Mouse (Mus musculus): ENCODE results near the gene D5Ertd579e.

The D5Ertd579e gene

DNA sequence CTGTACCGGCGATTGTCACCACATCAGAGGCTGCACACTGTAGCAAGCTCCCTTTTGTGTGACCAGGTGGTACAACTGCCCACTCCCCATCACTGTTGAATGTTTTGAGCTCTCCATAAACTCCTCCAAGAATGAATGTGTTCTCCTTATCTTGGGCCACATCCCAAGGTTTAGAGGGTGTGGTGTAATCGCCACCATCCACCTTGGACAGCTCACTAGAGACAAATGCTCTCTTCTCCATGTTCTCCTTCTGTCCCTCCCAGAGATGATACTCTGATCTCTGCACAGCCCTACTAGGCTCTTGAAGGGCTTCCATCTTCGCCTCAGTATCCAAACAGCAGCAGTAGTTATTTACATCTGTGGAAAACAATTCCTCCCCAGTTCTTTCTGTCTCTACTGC lies 81.7 kb downstream of the D5Ertd579e start:
- DNase-seq (ENCODE audit: low spot score in 2 of 2), result no peak

DNA sequence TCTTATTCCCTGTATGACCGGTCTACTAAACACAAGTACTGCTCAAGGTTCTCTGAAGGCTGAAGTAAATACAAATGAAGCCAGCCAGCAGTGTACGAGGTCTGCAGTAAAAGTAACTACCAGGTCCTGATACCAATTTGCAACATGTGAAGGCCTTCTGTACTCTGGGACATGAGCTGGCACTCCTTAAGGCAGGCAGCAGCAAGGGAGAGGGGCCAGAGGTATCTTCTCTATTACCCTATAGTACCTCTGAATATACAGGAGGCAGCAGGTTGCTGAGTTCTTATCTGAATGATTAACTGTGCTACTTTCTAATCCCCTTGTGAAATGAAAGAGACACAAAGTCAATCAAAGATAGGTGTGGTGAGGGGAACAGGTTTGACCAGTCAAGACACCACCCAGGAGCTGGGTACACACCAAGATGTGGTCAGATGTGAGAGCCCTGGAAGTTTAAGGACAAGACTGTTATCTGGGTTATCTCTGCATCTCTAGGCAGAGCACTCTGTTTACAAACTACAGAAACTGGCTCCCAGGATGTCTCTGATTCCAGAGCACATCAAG lies 86.8 kb downstream of the D5Ertd579e start:
- DNase-seq (ENCODE audit: low spot score in 2 of 2), result no peak

DNA sequence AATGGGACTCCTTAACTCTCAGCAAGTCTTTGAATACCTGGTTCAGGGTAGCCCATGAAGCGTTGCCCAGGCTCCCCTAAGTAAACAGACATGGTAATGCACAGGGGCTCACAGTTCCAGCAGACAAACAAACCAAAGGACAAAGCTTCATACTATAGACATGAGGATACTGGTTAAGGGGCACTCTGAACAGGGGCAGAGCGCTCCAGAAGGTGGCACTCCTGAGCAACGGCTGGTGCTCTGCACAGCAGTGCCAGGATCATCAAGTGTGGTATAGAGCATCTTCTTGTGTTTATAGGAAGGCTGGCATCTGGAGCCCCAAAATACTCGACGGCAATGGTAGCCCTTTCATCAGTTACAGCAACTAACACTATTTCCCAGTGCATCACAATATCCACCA lies 92.8 kb downstream of the D5Ertd579e start:
- DNase-seq (ENCODE audit: low spot score in 2 of 2), result peak; percentile 53 to 70

DNA sequence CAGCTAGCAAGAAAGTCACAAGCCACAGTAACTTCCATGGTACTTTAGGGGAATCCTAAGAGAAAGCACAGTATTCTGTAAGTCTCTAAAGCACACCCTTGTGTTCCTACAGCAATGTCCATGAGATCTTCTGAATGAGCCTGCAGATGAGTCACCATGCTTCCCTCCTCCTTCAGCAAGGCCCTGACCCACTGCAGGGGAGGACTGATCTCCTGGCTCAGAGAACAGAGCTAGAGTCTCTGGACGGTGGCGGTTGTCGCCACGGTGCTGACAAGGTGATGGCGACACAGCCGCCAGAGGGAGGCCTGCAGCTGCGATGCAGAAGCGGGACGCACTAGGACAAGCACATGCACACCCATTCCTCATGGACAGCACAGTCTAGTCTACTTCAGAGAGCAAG lies 93.8 kb downstream of the D5Ertd579e start:
- DNase-seq (ENCODE audit: low spot score in 2 of 2), result no peak

DNA sequence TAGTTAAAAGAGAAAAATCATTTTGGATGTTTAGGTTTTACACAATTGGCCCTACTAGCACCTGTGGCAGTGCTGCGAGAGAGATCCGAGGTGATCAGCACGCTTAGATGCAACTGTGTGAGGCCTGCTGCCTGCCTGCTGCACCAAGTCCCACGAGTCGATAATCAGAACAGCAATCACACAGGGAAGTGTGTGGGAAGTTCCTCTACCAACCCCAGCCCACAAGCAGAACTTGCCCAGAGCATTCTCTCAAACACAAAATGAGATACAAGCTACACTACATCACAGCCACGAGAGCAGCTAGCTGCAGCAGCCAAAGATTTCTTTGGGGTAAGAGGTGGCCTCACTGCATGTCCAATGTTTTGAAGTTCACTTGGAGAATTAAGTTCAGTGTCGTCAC lies 94.3 kb downstream of the D5Ertd579e start:
- DNase-seq (ENCODE audit: low spot score in 2 of 2), result peak in 1 of 2 experiments; percentile 52

DNA sequence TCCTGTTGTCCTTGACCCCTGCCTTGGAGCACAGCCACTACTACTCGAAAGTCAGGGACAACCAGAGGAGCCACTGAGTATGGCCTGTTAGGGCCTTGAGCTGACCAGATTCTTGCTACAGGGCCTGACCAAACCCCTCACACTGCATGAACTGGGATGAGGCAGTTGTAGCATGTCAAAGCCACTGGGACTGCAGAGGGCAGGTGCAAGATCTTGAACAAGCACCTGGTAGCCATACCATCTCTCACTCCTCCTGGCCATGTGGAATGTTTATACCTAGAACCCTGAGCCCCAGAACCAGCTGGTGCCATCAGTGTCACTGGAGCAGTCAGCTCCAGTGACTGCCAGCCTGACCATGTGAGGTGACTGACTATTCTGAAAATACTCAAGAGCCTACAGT lies 96.9 kb downstream of the D5Ertd579e start:
- no peak for DNase-seq (ENCODE audit: low spot score in 2 of 2)

GRCm38 (mm10) chr5:36597653-36598052 lies 98.2 kb downstream of the D5Ertd579e start:
- no peak for DNase-seq (ENCODE audit: low spot score in 2 of 2)

DNA sequence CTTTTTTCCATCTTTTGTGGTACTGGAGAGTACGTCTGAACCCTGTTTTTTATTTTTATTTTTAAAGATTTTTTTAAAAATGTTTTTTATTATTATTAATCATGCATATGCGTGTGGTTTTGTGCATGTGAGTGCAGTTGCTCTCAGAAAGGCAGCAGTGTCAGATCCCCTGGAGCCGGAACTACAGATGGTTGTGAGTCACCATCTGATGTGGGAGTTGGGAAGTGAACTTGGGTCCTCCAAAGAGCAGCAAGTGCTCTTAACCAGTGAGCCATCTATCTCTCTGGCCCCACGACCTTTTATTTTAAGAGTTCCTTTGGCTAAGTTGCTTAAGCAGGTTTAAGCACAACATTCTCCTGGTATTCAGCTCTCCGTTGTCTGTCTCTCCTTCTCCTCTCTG lies 99.6 kb downstream of the D5Ertd579e start:
- no peak for DNase-seq (ENCODE audit: low spot score in 2 of 2)

- DNase-seq (ENCODE audit: low spot score in 2 of 2), result no peak
Measured at GRCm38 (mm10) chr5:36595115-36595514, 100.7 kb downstream of the D5Ertd579e start.

DNA sequence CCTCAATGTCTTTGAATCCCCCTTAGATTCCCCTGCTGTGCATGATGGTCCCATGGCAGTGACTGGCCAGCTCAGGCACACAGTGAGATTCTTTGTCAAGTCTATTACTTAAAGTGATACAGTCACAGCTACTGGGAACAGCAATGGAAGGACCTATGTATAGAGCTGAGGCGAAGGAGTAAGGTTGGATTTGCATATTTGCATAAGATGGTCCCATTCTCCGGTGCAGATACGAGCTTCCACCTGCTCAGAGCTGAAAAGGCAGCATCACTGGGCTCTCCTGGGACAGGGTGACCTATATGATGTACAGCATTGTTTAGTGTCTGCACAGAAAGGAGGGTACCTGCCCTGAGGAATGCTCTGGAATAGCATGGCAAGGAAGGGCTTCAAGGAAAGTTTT lies 101.5 kb downstream of the D5Ertd579e start:
- no peak for DNase-seq (ENCODE audit: low spot score in 2 of 2)

DNA sequence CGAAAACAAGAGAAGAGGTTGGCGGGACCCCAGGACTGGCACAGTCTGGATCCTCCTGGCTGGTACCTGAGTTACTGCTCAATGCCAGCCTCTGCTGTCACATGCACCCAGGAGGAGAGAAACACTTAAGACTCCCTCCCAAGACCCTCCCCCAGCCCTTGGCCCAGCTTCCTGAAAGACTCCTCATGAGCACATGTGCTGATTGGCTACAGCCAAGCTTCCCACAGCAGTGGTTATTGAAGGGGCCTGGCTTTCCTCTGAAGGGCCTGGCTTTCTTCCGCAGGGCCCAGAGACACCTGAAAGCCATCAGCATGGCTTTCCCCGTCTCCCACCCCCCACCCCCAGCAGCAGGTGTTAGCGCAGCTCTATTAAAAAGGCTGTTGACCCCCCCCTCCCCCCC lies 102.6 kb downstream of the D5Ertd579e start, which contains the start of gene Tbc1d14:
TSS of gene Tbc1d14 (minus strand) at position 101 of the 400 bp plus-strand sequence.
- no peak for DNase-seq (ENCODE audit: low spot score in 2 of 2)

DNA sequence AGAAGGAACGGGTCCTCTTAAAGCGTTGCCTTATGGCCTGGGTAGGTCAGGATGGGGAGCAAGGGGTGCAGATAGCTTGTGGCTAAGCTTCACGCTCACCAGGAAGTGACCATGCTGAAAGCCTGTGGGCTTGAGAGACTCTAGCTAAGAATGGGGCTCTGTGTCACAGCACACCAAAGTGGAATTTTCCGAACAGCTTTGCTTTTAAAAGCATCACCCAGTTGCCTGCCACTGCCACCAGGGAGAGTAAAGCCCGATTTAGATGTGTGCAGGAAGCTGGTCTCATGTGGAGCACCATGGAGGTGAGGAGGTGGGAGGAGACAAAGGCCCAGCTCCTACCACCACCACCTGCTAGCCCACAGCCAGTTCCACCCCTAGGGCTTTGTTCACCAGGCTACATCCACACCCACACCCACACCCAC lies 105.3 kb downstream of the D5Ertd579e start:
- DNase-seq (ENCODE audit: low spot score in 2 of 2), result peak; percentile 60 to 64

GRCm38 (mm10) chr5:36584299-36584698 lies 111.5 kb downstream of the D5Ertd579e start:
- DNase-seq (ENCODE audit: low spot score in 2 of 2), result no peak

DNA sequence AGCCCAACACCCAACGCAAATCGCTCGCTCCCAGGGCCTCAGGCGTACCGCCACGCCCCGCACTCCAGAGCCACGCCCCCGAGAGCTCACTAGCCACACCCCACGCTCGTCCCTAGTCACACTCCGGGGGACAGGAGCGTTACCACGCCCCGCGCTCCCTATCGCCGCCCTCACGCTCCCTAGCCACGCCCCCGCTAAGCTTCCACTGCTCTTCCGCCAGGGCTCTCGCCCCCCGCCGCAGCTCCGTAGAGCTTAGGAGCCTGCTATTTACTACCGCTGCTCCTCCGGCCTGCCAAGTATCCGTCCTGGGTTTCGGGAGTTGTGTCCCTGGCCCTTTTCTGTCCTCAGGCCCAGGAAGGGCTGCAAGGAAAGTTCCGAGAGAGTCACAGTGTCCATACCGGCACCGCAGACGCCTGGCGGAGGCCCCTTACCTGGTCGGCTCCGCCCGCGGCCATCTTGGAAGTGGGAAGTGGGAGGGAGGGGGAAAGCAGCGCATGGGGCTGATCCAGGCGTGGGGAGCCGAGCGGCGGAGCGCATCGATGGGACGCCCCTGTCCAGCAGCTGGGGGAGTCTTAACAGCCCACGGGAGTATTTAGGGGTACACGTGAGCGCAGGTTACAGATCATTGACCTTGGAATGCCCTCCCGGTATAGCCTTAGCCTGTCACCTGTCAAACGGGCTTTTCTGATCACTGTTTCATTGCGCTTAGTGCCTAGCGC lies 113.7 kb downstream of the D5Ertd579e start:
- peak; percentile 97 for DNase-seq (ENCODE audit: low spot score in 2 of 2)

- DNase-seq (ENCODE audit: low spot score in 2 of 2), result no peak
Measured at GRCm38 (mm10) chr5:36581259-36581923, 114.4 kb downstream of the D5Ertd579e start.

- DNase-seq (ENCODE audit: low spot score in 2 of 2), result no peak
Measured at GRCm38 (mm10) chr5:36579967-36580366, 115.9 kb downstream of the D5Ertd579e start.

DNA sequence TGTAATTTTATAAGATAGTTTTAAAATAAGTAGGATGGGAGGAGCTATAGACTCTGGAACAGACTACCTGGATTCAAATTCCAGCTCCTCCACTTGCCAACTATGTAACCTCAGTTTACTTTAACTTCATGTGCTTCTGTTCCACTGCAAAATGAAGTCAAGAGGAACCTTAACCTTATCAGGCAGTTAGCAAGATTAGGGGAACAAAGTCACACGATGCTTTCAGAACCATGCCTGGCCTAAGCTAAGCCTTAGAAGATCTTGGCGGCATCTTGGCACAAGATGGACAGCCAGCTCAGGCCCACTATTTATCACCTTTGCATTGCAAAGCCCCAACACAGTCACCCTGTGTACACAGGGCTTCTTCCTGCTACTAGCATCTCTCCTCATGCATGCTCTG lies 116.8 kb downstream of the D5Ertd579e start:
- DNase-seq (ENCODE audit: low spot score in 2 of 2), result no peak

GRCm38 (mm10) chr5:36576457-36576856 lies 119.4 kb downstream of the D5Ertd579e start:
- DNase-seq (ENCODE audit: low spot score in 2 of 2), result no peak

GRCm38 (mm10) chr5:36575745-36576144 lies 120.1 kb downstream of the D5Ertd579e start:
- DNase-seq (ENCODE audit: low spot score in 2 of 2), result no peak

GRCm38 (mm10) chr5:36575227-36575626 lies 120.6 kb downstream of the D5Ertd579e start:
- no peak for DNase-seq (ENCODE audit: low spot score in 2 of 2)

DNA sequence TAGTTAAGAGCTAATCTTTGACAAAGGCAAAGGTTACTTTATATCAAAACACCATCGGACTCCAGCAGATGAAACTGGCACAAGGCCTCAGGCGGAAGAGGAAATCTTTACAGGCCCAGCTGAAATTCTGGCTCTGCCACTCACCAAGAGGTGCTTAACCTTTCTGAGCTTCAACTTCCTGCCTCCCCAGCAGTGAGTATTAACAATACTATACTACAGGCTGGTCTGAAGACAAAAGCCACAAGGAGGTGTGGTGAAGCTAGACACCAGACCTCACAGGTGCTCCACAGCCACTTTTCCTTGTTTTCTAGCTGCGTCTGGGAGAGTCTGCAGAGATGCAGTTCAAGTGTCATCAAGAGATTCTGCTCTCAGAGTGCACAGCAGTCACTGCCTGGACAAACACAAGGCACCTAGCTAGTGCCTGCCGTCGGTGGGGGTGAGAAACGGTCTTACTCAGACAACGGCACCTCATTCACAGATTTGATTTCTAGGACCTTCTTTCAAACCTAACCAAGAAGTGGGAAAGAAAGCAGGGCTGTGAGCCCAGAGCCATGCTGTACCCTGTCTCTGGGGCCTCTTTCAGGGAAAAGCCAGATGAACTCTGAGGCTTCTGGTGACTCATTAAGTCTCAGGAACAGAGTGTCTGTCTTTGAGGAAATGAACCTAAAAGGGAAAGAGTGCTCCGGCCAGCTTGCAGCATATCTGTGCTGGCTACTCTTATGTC lies 121.5 kb downstream of the D5Ertd579e start:
- no peak for DNase-seq (ENCODE audit: low spot score in 2 of 2)

DNA sequence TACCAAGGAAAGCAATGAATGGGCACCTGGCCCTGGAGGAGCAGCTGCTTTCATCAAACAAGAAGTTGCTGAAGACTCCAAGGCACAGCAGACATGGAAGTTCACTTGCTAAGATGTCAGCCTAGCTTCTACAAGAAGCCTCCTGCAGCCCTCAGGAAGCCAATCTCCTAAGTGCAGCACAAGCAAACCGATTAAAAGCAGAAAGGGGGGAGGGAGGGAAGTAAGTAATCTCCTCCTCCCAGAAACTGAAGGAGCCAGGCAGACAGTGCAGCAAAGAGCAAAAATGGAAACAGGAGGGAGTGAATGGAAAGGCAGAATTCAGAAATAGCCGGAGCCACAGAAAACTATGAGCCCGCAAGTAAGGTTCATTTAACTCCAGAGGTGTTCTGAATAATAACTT lies 122.5 kb downstream of the D5Ertd579e start:
- DNase-seq (ENCODE audit: low spot score in 2 of 2), result no peak
